Mouse (Mus musculus): ENCODE measurements around the gene Plekha8. TPM values are rescaled to one million over a fixed set of nuclear protein-coding genes. Genes with fewer than 3 reads are reported as not detected.

The Plekha8 gene
- polyA plus RNA-seq, 1 experiment from 2014 or later: 10.5 TPM

GRCm38 (mm10) chr6:54688467-54689323, 93.8 kb downstream of the Plekha8 start:
- H3K27me3 ChIP-seq (replicated peaks; ENCODE audit: control insufficient read depth, insufficient read depth, low read length): no peaks in the 10 kb centered on the region
- H3K9ac ChIP-seq (replicated peaks; ENCODE audit: low read depth, low read length): no peak overlapping the region
- H3K4me1 ChIP-seq (replicated peaks; ENCODE audit: control insufficient read depth, insufficient read depth, low read length): peaks cover 16% of the 10 kb centered on the region
- H3K4me2 ChIP-seq (ENCODE audit: low read length): no peak overlapping the region
- 81% methylated on average over 18 of the region's 18 CpGs for WGBS
- no peak for ATAC-seq
- H3K27ac ChIP-seq (ENCODE audit: low read length): no peak overlapping the region
- no peak overlapping the region for H3K4me3 ChIP-seq (replicated peaks; ENCODE audit: low read length)
- H3K9me3 ChIP-seq (ENCODE audit: control insufficient read depth, low read length): no peaks in the 10 kb centered on the region
- H3K36me3 ChIP-seq (ENCODE audit: control insufficient read depth, insufficient read depth): peaks cover 22% of the 10 kb centered on the region

- no peak for ATAC-seq
- H3K27ac ChIP-seq (ENCODE audit: low read length): no peak overlapping the region
- no peak overlapping the region for H3K9ac ChIP-seq (replicated peaks; ENCODE audit: low read depth, low read length)
- no peak overlapping the region for H3K4me2 ChIP-seq (ENCODE audit: low read length)
- H3K27me3 ChIP-seq (replicated peaks; ENCODE audit: control insufficient read depth, insufficient read depth, low read length): no peaks in the 10 kb centered on the region
- H3K4me3 ChIP-seq (replicated peaks; ENCODE audit: low read length): no peak overlapping the region
- peaks cover 6% of the 10 kb centered on the region for H3K4me1 ChIP-seq (replicated peaks; ENCODE audit: control insufficient read depth, insufficient read depth, low read length)
- H3K9me3 ChIP-seq (ENCODE audit: control insufficient read depth, low read length): no peaks in the 10 kb centered on the region
- WGBS: 87% methylated on average over 7 of the region's 7 CpGs
- peaks cover 27% of the 10 kb centered on the region for H3K36me3 ChIP-seq (ENCODE audit: control insufficient read depth, insufficient read depth)
Measured at GRCm38 (mm10) chr6:54689686-54690085, 94.8 kb downstream of the Plekha8 start.

GRCm38 (mm10) chr6:54690838-54691237, 95.9 kb downstream of the Plekha8 start:
- H3K36me3 ChIP-seq (ENCODE audit: control insufficient read depth, insufficient read depth): peaks cover 27% of the 10 kb centered on the region
- ATAC-seq: no peak
- 93% methylated on average over 13 of the region's 13 CpGs for WGBS

GRCm38 (mm10) chr6:54691368-54692116, 96.6 kb downstream of the Plekha8 start:
- H3K27ac ChIP-seq (ENCODE audit: low read length): no peak overlapping the region
- ATAC-seq: no peak
- WGBS: 78% methylated on average over 14 of the region's 14 CpGs
- no peak overlapping the region for H3K9ac ChIP-seq (replicated peaks; ENCODE audit: low read depth, low read length)
- no peaks in the 10 kb centered on the region for H3K4me1 ChIP-seq (replicated peaks; ENCODE audit: control insufficient read depth, insufficient read depth, low read length)
- no peak overlapping the region for H3K4me2 ChIP-seq (ENCODE audit: low read length)
- peaks cover 27% of the 10 kb centered on the region for H3K36me3 ChIP-seq (ENCODE audit: control insufficient read depth, insufficient read depth)
- no peak overlapping the region for H3K4me3 ChIP-seq (replicated peaks; ENCODE audit: low read length)
- H3K9me3 ChIP-seq (ENCODE audit: control insufficient read depth, low read length): no peaks in the 10 kb centered on the region
- no peaks in the 10 kb centered on the region for H3K27me3 ChIP-seq (replicated peaks; ENCODE audit: control insufficient read depth, insufficient read depth, low read length)

More at GRCm38 (mm10) chr6:54690838-54691237, 95.9 kb downstream of the Plekha8 start:
- H3K9me3 ChIP-seq (ENCODE audit: control insufficient read depth, low read length): no peaks in the 10 kb centered on the region
- H3K27ac ChIP-seq (ENCODE audit: low read length): no peak overlapping the region
- no peak overlapping the region for H3K9ac ChIP-seq (replicated peaks; ENCODE audit: low read depth, low read length)
- no peak overlapping the region for H3K4me3 ChIP-seq (replicated peaks; ENCODE audit: low read length)
- no peaks in the 10 kb centered on the region for H3K4me1 ChIP-seq (replicated peaks; ENCODE audit: control insufficient read depth, insufficient read depth, low read length)
- no peak overlapping the region for H3K4me2 ChIP-seq (ENCODE audit: low read length)
- no peaks in the 10 kb centered on the region for H3K27me3 ChIP-seq (replicated peaks; ENCODE audit: control insufficient read depth, insufficient read depth, low read length)

GRCm38 (mm10) chr6:54692201-54692600, 97.3 kb downstream of the Plekha8 start:
- no peak for ATAC-seq
- WGBS: 70% methylated on average over 1 of the region's 1 CpGs
- Histone ChIP-seq H3K9me3 (ENCODE audit: control insufficient read depth, low read length) (no peaks in the 10 kb centered on the region), H3K36me3 (ENCODE audit: control insufficient read depth, insufficient read depth) (peaks cover 27% of the 10 kb centered on the region), H3K4me2 (ENCODE audit: low read length) (no peak overlapping the region), H3K27ac (ENCODE audit: low read length) (no peak overlapping the region), H3K9ac (replicated peaks; ENCODE audit: low read depth, low read length) (no peak overlapping the region), H3K4me1 (replicated peaks; ENCODE audit: control insufficient read depth, insufficient read depth, low read length) (no peaks in the 10 kb centered on the region), H3K4me3 (replicated peaks; ENCODE audit: low read length) (no peak overlapping the region), H3K27me3 (replicated peaks; ENCODE audit: control insufficient read depth, insufficient read depth, low read length) (no peaks in the 10 kb centered on the region)

GRCm38 (mm10) chr6:54693286-54693685, 98.4 kb downstream of the Plekha8 start:
- H3K36me3 ChIP-seq (ENCODE audit: control insufficient read depth, insufficient read depth): peaks cover 27% of the 10 kb centered on the region
- no peaks in the 10 kb centered on the region for H3K4me1 ChIP-seq (replicated peaks; ENCODE audit: control insufficient read depth, insufficient read depth, low read length)

More at GRCm38 (mm10) chr6:54693286-54693685, 98.4 kb downstream of the Plekha8 start:
- Histone ChIP-seq H3K4me3 (replicated peaks; ENCODE audit: low read length) (no peak overlapping the region), H3K27me3 (replicated peaks; ENCODE audit: control insufficient read depth, insufficient read depth, low read length) (no peaks in the 10 kb centered on the region), H3K27ac (ENCODE audit: low read length) (no peak overlapping the region), H3K9ac (replicated peaks; ENCODE audit: low read depth, low read length) (no peak overlapping the region), H3K4me2 (ENCODE audit: low read length) (no peak overlapping the region), H3K9me3 (ENCODE audit: control insufficient read depth, low read length) (no peaks in the 10 kb centered on the region)
- ATAC-seq: no peak
- WGBS: 79% methylated on average over 6 of the region's 6 CpGs

Other genes starting within 250 kb of the Plekha8 start
- gene Wipf3, start 165.5 kb upstream of the Plekha8 start, polyA plus RNA-seq (2015; fragmentation: Nextera tagmentation; extraction: Ambion mirVana): 3.9 and 5.5 TPM in 2 replicates
- gene Scrn1, start 28.6 kb upstream of the Plekha8 start, polyA plus RNA-seq (2015; fragmentation: Nextera tagmentation; extraction: Ambion mirVana): 148 and 168 TPM in 2 replicates
- gene Fkbp14, start 2.2 kb downstream of the Plekha8 start, polyA plus RNA-seq (2015; fragmentation: Nextera tagmentation; extraction: Ambion mirVana): 6.8 and 9.0 TPM in 2 replicates
- 163 and 168 TPM in 2 replicates for gene Mturn, start 86.5 kb downstream of the Plekha8 start, polyA plus RNA-seq (2015; fragmentation: Nextera tagmentation; extraction: Ambion mirVana)
- 19.5 and 23.2 TPM in 2 replicates for gene Znrf2, start 221.8 kb downstream of the Plekha8 start, polyA plus RNA-seq (2015; fragmentation: Nextera tagmentation; extraction: Ambion mirVana)

Measured in forebrain, embryonic 16.5 days (tissue).